Comparison of ENCODE assay signal across 8 mouse cellular contexts in genomic region chr19:44135960-44136485, GRCm38 (mm10). TPM values are rescaled to one million over a fixed set of nuclear protein-coding genes. Genes with fewer than 3 reads are reported as not detected.
DNase-seq lines count a peak whose midpoint lies in the region; ATAC-seq and TF ChIP-seq lines count a peak whose summit lies in the region.

No protein-coding gene starts in this region.

- TF ChIP-seq POLR2A in lung, adult 2 months (IDR thresholded peaks at IDR 0.05; ENCODE audit: borderline replicate concordance, extremely low read depth, low read depth, low read length): no peak

- no peak overlapping the region for H3K9ac ChIP-seq in lung, embryonic 15.5 days
- H3K9ac ChIP-seq in limb, embryonic 11.5 days (ENCODE audit: low read length): no peak overlapping the region
- no peak overlapping the region for H3K9ac ChIP-seq in stomach, embryonic 15.5 days

- peak overlapping the region; percentile 56 for H3K4me2 ChIP-seq in lung, embryonic 15.5 days
- H3K4me2 ChIP-seq in limb, embryonic 11.5 days (ENCODE audit: low read depth, severe bottlenecking): peak overlapping the region; percentile 43
- peak overlapping the region; percentile 56 for H3K4me2 ChIP-seq in stomach, embryonic 15.5 days

- peaks cover 12% of the 10 kb centered on the region for H3K4me1 ChIP-seq in lung, embryonic 15.5 days
- H3K4me1 ChIP-seq in lung, adult 2 months (ENCODE audit: control insufficient read depth, insufficient read depth, low read length): peaks cover 2% of the 10 kb centered on the region
- H3K4me1 ChIP-seq in erythroblast, embryonic 14.5 days (ENCODE audit: control insufficient read depth): peaks cover 36% of the 10 kb centered on the region
- 0 out of 2 replicates have a peak, but pooled peaks cover 2% of the 10 kb centered on the region for H3K4me1 ChIP-seq in limb, embryonic 11.5 days (ENCODE audit: control insufficient read depth, insufficient read depth, low read length)
- peaks cover 8% of the 10 kb centered on the region; the same call in 1 of the 2 replicates for H3K4me1 ChIP-seq in stomach, embryonic 15.5 days

- no peak for DNase-seq in lung, adult 2 months
- peak; percentile 26 for DNase-seq in limb, embryonic 11.5 days (ENCODE audit: low spot score)
- no peak for DNase-seq in right cerebral cortex, postnatal 14 days
- DNase-seq in adrenal gland, postnatal 36 days: no peak

- TF ChIP-seq CTCF in lung, adult 2 months (IDR thresholded peaks at IDR 0.05; ENCODE audit: insufficient read depth, low read length): no peak

- H3K4me3 ChIP-seq in lung, embryonic 15.5 days: peak overlapping the region; percentile 79
- H3K4me3 ChIP-seq in lung, adult 2 months (replicated peaks; ENCODE audit: extremely low read depth, low read depth, low read length): no peak overlapping the region
- peak overlapping the region; percentile 87 for H3K4me3 ChIP-seq in erythroblast, embryonic 14.5 days (replicated peaks)
- peak overlapping the region; percentile 64; the same call in 1 of the 2 replicates for H3K4me3 ChIP-seq in limb, embryonic 11.5 days (ENCODE audit: low read depth, low read length)
- peak overlapping the region; percentile 73 for H3K4me3 ChIP-seq in stomach, embryonic 15.5 days (replicated peaks)

- WGBS in lung, embryonic 15.5 days: 30% methylated on average over 7 of the region's 7 CpGs
- WGBS in lung, adult 2 months: 29% methylated on average over 7 of the region's 7 CpGs
- 27% methylated on average over 7 of the region's 7 CpGs for WGBS in limb, embryonic 11.5 days
- WGBS in stomach, embryonic 15.5 days: 33% methylated on average over 7 of the region's 7 CpGs

- no peaks in the 10 kb centered on the region for H3K9me3 ChIP-seq in lung, embryonic 15.5 days
- H3K9me3 ChIP-seq in erythroblast, embryonic 14.5 days (ENCODE audit: control insufficient read depth, low read length): no peaks in the 10 kb centered on the region
- H3K9me3 ChIP-seq in limb, embryonic 11.5 days (ENCODE audit: control insufficient read depth, low read length): no peaks in the 10 kb centered on the region
- no peaks in the 10 kb centered on the region for H3K9me3 ChIP-seq in stomach, embryonic 15.5 days

- H3K36me3 ChIP-seq in lung, embryonic 15.5 days: peaks cover 33% of the 10 kb centered on the region
- H3K36me3 ChIP-seq in erythroblast, embryonic 14.5 days (ENCODE audit: control insufficient read depth): peaks cover 40% of the 10 kb centered on the region
- 0 out of 2 replicates have a peak, but pooled peaks cover 2% of the 10 kb centered on the region for H3K36me3 ChIP-seq in limb, embryonic 11.5 days (ENCODE audit: control insufficient read depth, insufficient read depth, low read length)
- peaks cover 20% of the 10 kb centered on the region for H3K36me3 ChIP-seq in stomach, embryonic 15.5 days

- no peak overlapping the region for H3K27ac ChIP-seq in lung, embryonic 15.5 days
- no peak overlapping the region; the same call in 1 of the 2 replicates for H3K27ac ChIP-seq in limb, embryonic 11.5 days (replicated peaks; ENCODE audit: low read depth, low read length)
- H3K27ac ChIP-seq in stomach, embryonic 15.5 days: no peak overlapping the region

- ATAC-seq in lung, embryonic 15.5 days (ENCODE audit: borderline replicate concordance, extremely low read depth, low FRiP score, low TSS enrichment): no peak; the same call in 1 of the 2 replicates
- no peak for ATAC-seq in limb, embryonic 11.5 days (ENCODE audit: insufficient number of reproducible peaks, low FRiP score, low TSS enrichment, low read depth)
- ATAC-seq in stomach, embryonic 15.5 days (ENCODE audit: insufficient read depth, low FRiP score, low read depth): no peak
- ATAC-seq in CD4-positive, CD25-positive, alpha-beta regulatory T cell, adult 4 months: no peak

- H3K27me3 ChIP-seq in lung, embryonic 15.5 days: no peaks in the 10 kb centered on the region
- H3K27me3 ChIP-seq in erythroblast, embryonic 14.5 days (ENCODE audit: control insufficient read depth): no peaks in the 10 kb centered on the region
- H3K27me3 ChIP-seq in limb, embryonic 11.5 days (ENCODE audit: control insufficient read depth, insufficient read depth, low read length): no peaks in the 10 kb centered on the region
- H3K27me3 ChIP-seq in stomach, embryonic 15.5 days (replicated peaks): no peaks in the 10 kb centered on the region

RNA-seq across cellular contexts. Expression of gene Cwf19l1, which starts 0.3 kb away (rescaled TPM):
- 33.9 and 34.6 TPM in 2 replicates for polyA plus RNA-seq in lung, embryonic 15.5 days (2015; fragmentation: Nextera tagmentation; extraction: Ambion mirVana)
- polyA plus RNA-seq in lung, adult 2 months (2012; rRNA removed): 3.6 and 7.5 TPM in 2 replicates
- 0.34 and 0.41 TPM in 2 replicates for polyA plus RNA-seq in erythroblast, embryonic 14.5 days (2012)
- 40.4 and 40.7 TPM in 2 replicates for polyA plus RNA-seq in limb, embryonic 11.5 days (2014; fragmentation: Nextera tagmentation; extraction: Ambion mirVana)
- polyA plus RNA-seq in stomach, embryonic 15.5 days (2015; fragmentation: Nextera tagmentation; extraction: Ambion mirVana): 28.6 and 29.7 TPM in 2 replicates
- 10 to 100 TPM; 19.3 to 31.7 TPM for total RNA-seq in adrenal gland, postnatal 36 days (2021)
- 10 to 100 TPM; 31.4 to 31.6 TPM for polyA plus RNA-seq in CD4-positive, CD25-positive, alpha-beta regulatory T cell, adult 4 months (2017; shearing (Covaris generic))

RNA-seq across cellular contexts. Expression of gene Bloc1s2, which starts 10.2 kb away (rescaled TPM):
- polyA plus RNA-seq in lung, embryonic 15.5 days (2015; fragmentation: Nextera tagmentation; extraction: Ambion mirVana): 76.2 and 79.1 TPM in 2 replicates
- polyA plus RNA-seq in lung, adult 2 months (2012; rRNA removed): 15.5 and 19.7 TPM in 2 replicates
- polyA plus RNA-seq in erythroblast, embryonic 14.5 days (2012): 3.9 and 5.6 TPM in 2 replicates
- polyA plus RNA-seq in limb, embryonic 11.5 days (2014; fragmentation: Nextera tagmentation; extraction: Ambion mirVana): 110 and 112 TPM in 2 replicates
- polyA plus RNA-seq in stomach, embryonic 15.5 days (2015; fragmentation: Nextera tagmentation; extraction: Ambion mirVana): 82.1 and 86.9 TPM in 2 replicates
- 10 to 100 TPM; 26.0 to 26.9 TPM for total RNA-seq in adrenal gland, postnatal 36 days (2021)
- 100 to 1,000 TPM; 117 to 129 TPM for polyA plus RNA-seq in CD4-positive, CD25-positive, alpha-beta regulatory T cell, adult 4 months (2017; shearing (Covaris generic))

RNA-seq across cellular contexts. Expression of gene Chuk, which starts 28.7 kb away (rescaled TPM):
- 37.1 and 40.8 TPM in 2 replicates for polyA plus RNA-seq in lung, embryonic 15.5 days (2015; fragmentation: Nextera tagmentation; extraction: Ambion mirVana)
- polyA plus RNA-seq in lung, adult 2 months (2012; rRNA removed): 10.2 and 16.1 TPM in 2 replicates
- 0.27 and 0.37 TPM in 2 replicates for polyA plus RNA-seq in erythroblast, embryonic 14.5 days (2012)
- 44.3 and 47.9 TPM in 2 replicates for polyA plus RNA-seq in limb, embryonic 11.5 days (2014; fragmentation: Nextera tagmentation; extraction: Ambion mirVana)
- 37.1 and 39.9 TPM in 2 replicates for polyA plus RNA-seq in stomach, embryonic 15.5 days (2015; fragmentation: Nextera tagmentation; extraction: Ambion mirVana)
- 10 to 100 TPM; 57.3 to 92.5 TPM for total RNA-seq in adrenal gland, postnatal 36 days (2021)
- 10 to 100 TPM; 43.5 to 46.8 TPM for polyA plus RNA-seq in CD4-positive, CD25-positive, alpha-beta regulatory T cell, adult 4 months (2017; shearing (Covaris generic))

RNA-seq across cellular contexts. Expression of gene Pkd2l1, which starts 56.2 kb away (rescaled TPM):
- 0.04 TPM in 1 of 2 replicates, not detected in the other for polyA plus RNA-seq in lung, embryonic 15.5 days (2015; fragmentation: Nextera tagmentation; extraction: Ambion mirVana)
- 0.03 and 0.06 TPM in 2 replicates for polyA plus RNA-seq in lung, adult 2 months (2012; rRNA removed)
- polyA plus RNA-seq in erythroblast, embryonic 14.5 days (2012): not detected in 2 replicates
- polyA plus RNA-seq in limb, embryonic 11.5 days (2014; fragmentation: Nextera tagmentation; extraction: Ambion mirVana): not detected in 2 replicates
- not detected in 2 replicates for polyA plus RNA-seq in stomach, embryonic 15.5 days (2015; fragmentation: Nextera tagmentation; extraction: Ambion mirVana)
- total RNA-seq in adrenal gland, postnatal 36 days (2021): not detected
- polyA plus RNA-seq in CD4-positive, CD25-positive, alpha-beta regulatory T cell, adult 4 months (2017; shearing (Covaris generic)): not detected
